Mouse (Mus musculus): Measurements from ENCODE around the gene Cd200r1. TPM values are rescaled to one million over a fixed set of nuclear protein-coding genes. Genes with fewer than 3 reads are reported as not detected.
"Not testable (repeated sequence)": the region's sequence is repeated elsewhere in the genome, so short reads cannot be mapped to it uniquely, and the experiment has no call there.

Gene Cd200r1
- total RNA-seq, 2 experiments from 2014 or later = 0.21 to 0.40 TPM

GRCm38 (mm10) chr16:44766320-44766892 lies 870 bp downstream of the Cd200r1 start:
- no peak for DNase-seq

GRCm38 (mm10) chr16:44767506-44767905 lies 2.0 kb downstream of the Cd200r1 start:
- DNase-seq = no peak

- peak; percentile 23 to 47 for DNase-seq
Observed at GRCm38 (mm10) chr16:44767967-44768366, 2.4 kb downstream of the Cd200r1 start.

GRCm38 (mm10) chr16:44772577-44772976 lies 7.0 kb downstream of the Cd200r1 start:
- no peak for DNase-seq

- no peak for DNase-seq
Observed at GRCm38 (mm10) chr16:44773673-44774072, 8.1 kb downstream of the Cd200r1 start.

GRCm38 (mm10) chr16:44774201-44774600 lies 8.7 kb downstream of the Cd200r1 start:
- DNase-seq = no peak

GRCm38 (mm10) chr16:44778538-44779147 lies 13.1 kb downstream of the Cd200r1 start:
- peak; percentile 48 to 70 for DNase-seq

GRCm38 (mm10) chr16:44779494-44779893 lies 14.0 kb downstream of the Cd200r1 start:
- DNase-seq = no peak

- no peak for DNase-seq
Observed at GRCm38 (mm10) chr16:44780751-44781150, 15.2 kb downstream of the Cd200r1 start.

GRCm38 (mm10) chr16:44786934-44787333 lies 21.4 kb downstream of the Cd200r1 start:
- DNase-seq = no peak

GRCm38 (mm10) chr16:44794416-44794815 lies 28.9 kb downstream of the Cd200r1 start:
- DNase-seq = no peak

- no peak for DNase-seq
Observed at GRCm38 (mm10) chr16:44805976-44806375, 40.4 kb downstream of the Cd200r1 start.

GRCm38 (mm10) chr16:44810223-44810622 lies 44.7 kb downstream of the Cd200r1 start:
- not testable (repeated sequence) for DNase-seq

GRCm38 (mm10) chr16:44811544-44811943 lies 46.0 kb downstream of the Cd200r1 start, which contains the start of gene Cd200r4:
TSS of gene Cd200r4 (plus strand) at chr16:44811733.
- DNase-seq = no peak

- DNase-seq = no peak
Observed at GRCm38 (mm10) chr16:44812468-44813065, 47.0 kb downstream of the Cd200r1 start.

GRCm38 (mm10) chr16:44818010-44818409 lies 52.5 kb downstream of the Cd200r1 start:
- DNase-seq = no peak

GRCm38 (mm10) chr16:44820545-44820944 lies 55.0 kb downstream of the Cd200r1 start:
- no peak for DNase-seq

GRCm38 (mm10) chr16:44832286-44832685 lies 66.8 kb downstream of the Cd200r1 start:
- no peak for DNase-seq

GRCm38 (mm10) chr16:44833189-44833588 lies 67.7 kb downstream of the Cd200r1 start:
- not testable (repeated sequence) for DNase-seq
